Mouse (Mus musculus) cerebellum, adult 2 months (tissue): ENCODE data around the gene Smyd5.

Experiments
- CTCF ChIP-seq: fragments of 200-500 bp; IDR thresholded peaks from 2 replicates; pipeline ENCODE4 v1.5.1; 2011; ENCODE audit warnings: low read depth, mild to moderate bottlenecking, control low read depth, low read length, moderate library complexity, borderline replicate concordance; ENCODE audit not compliant: insufficient read depth
- POLR2A ChIP-seq: fragments of 200-500 bp; IDR thresholded peaks from 2 replicates; pipeline ENCODE4 v1.6.1; 2011; ENCODE audit warnings: low read length, control low read depth, borderline replicate concordance; ENCODE audit not compliant: insufficient read depth

GRCm38 (mm10) chr6:85480685-85481084 is 48.9 kb downstream of the Smyd5 start:
- TF ChIP-seq CTCF (no peak), POLR2A (no peak)
